Mouse (Mus musculus): ENCODE measurements at regions not wholly inside any gene's neighbourhood (a gene's known extent, or its start where the extent isn't known, plus 50 kb on each side); places are given as distances from the start of the nearest gene placed in this dataset.
"Not testable (repeated sequence)": the region's sequence is repeated elsewhere in the genome, so short reads cannot be mapped to it uniquely, and the experiment has no call there.

GRCm38 (mm10) chr12:3127336-3127735, 182.4 kb downstream of the Rab10 start:
- DNase-seq (ENCODE audit: low spot score); H3K4me3 ChIP-seq (ENCODE audit: low read depth, low read length); H3K9me3 ChIP-seq (ENCODE audit: control insufficient read depth, low read length); H3K9ac ChIP-seq (ENCODE audit: low read depth, low read length); ATAC-seq (replicated peaks; ENCODE audit: low FRiP score); H3K27ac ChIP-seq (ENCODE audit: low read depth, low read length); H3K36me3 ChIP-seq (ENCODE audit: control insufficient read depth, insufficient read depth, low read length); H3K4me1 ChIP-seq (replicated peaks; ENCODE audit: control insufficient read depth, insufficient read depth, low read length); H3K4me2 ChIP-seq; H3K27me3 ChIP-seq (replicated peaks; ENCODE audit: control insufficient read depth, insufficient read depth, low read length): not testable (repeated sequence)
- WGBS, result 74% methylated on average over 1 of the region's 1 CpGs

GRCm38 (mm10) chr12:3124036-3124435, 185.7 kb downstream of the Rab10 start:
- no peaks in the 10 kb centered on the region for H3K27me3 ChIP-seq (replicated peaks; ENCODE audit: control insufficient read depth, insufficient read depth, low read length)
- no peaks in the 10 kb centered on the region for H3K9me3 ChIP-seq (ENCODE audit: control insufficient read depth, low read length)
- no peaks in the 10 kb centered on the region for H3K36me3 ChIP-seq (ENCODE audit: control insufficient read depth, insufficient read depth, low read length)
- no peak overlapping the region for H3K27ac ChIP-seq (ENCODE audit: low read depth, low read length)
- no peak overlapping the region for H3K9ac ChIP-seq (ENCODE audit: low read depth, low read length)
- ATAC-seq (replicated peaks; ENCODE audit: low FRiP score) (no peak), DNase-seq (ENCODE audit: low spot score) (no peak)
- H3K4me2 ChIP-seq, result no peak overlapping the region
- no peak overlapping the region for H3K4me3 ChIP-seq (ENCODE audit: low read depth, low read length)
- 64% methylated on average over 1 of the region's 1 CpGs for WGBS
- H3K4me1 ChIP-seq (replicated peaks; ENCODE audit: control insufficient read depth, insufficient read depth, low read length), result no peaks in the 10 kb centered on the region

- not testable (repeated sequence) for ATAC-seq (replicated peaks; ENCODE audit: low FRiP score); H3K4me2 ChIP-seq; H3K27ac ChIP-seq (ENCODE audit: low read depth, low read length); H3K9ac ChIP-seq (ENCODE audit: low read depth, low read length); H3K9me3 ChIP-seq (ENCODE audit: control insufficient read depth, low read length); H3K27me3 ChIP-seq (replicated peaks; ENCODE audit: control insufficient read depth, insufficient read depth, low read length); DNase-seq (ENCODE audit: low spot score); H3K4me3 ChIP-seq (ENCODE audit: low read depth, low read length); H3K36me3 ChIP-seq (ENCODE audit: control insufficient read depth, insufficient read depth, low read length); H3K4me1 ChIP-seq (replicated peaks; ENCODE audit: control insufficient read depth, insufficient read depth, low read length)
- WGBS, result 60% methylated on average over 9 of the region's 11 CpGs
Observed at GRCm38 (mm10) chr12:3110589-3110988, 199.2 kb downstream of the Rab10 start.

GRCm38 (mm10) chr12:3109671-3110070, 200.1 kb downstream of the Rab10 start:
- 70% methylated on average over 5 of the region's 5 CpGs for WGBS
- ATAC-seq (replicated peaks; ENCODE audit: low FRiP score); H3K4me2 ChIP-seq; H3K4me1 ChIP-seq (replicated peaks; ENCODE audit: control insufficient read depth, insufficient read depth, low read length); H3K4me3 ChIP-seq (ENCODE audit: low read depth, low read length); H3K27me3 ChIP-seq (replicated peaks; ENCODE audit: control insufficient read depth, insufficient read depth, low read length); DNase-seq (ENCODE audit: low spot score); H3K36me3 ChIP-seq (ENCODE audit: control insufficient read depth, insufficient read depth, low read length); H3K27ac ChIP-seq (ENCODE audit: low read depth, low read length); H3K9ac ChIP-seq (ENCODE audit: low read depth, low read length); H3K9me3 ChIP-seq (ENCODE audit: control insufficient read depth, low read length): not testable (repeated sequence)

- H3K9ac ChIP-seq (ENCODE audit: low read depth, low read length); H3K27ac ChIP-seq (ENCODE audit: low read depth, low read length); ATAC-seq (replicated peaks; ENCODE audit: low FRiP score); H3K4me1 ChIP-seq (replicated peaks; ENCODE audit: control insufficient read depth, insufficient read depth, low read length); DNase-seq (ENCODE audit: low spot score); H3K9me3 ChIP-seq (ENCODE audit: control insufficient read depth, low read length); H3K27me3 ChIP-seq (replicated peaks; ENCODE audit: control insufficient read depth, insufficient read depth, low read length); H3K36me3 ChIP-seq (ENCODE audit: control insufficient read depth, insufficient read depth, low read length); H3K4me2 ChIP-seq; H3K4me3 ChIP-seq (ENCODE audit: low read depth, low read length): not testable (repeated sequence)
- WGBS, result 55% methylated on average over 5 of the region's 5 CpGs
Observed at GRCm38 (mm10) chr12:3101963-3102362, 207.8 kb downstream of the Rab10 start.

GRCm38 (mm10) chr12:3098175-3098574, 211.6 kb downstream of the Rab10 start:
- H3K27ac ChIP-seq (ENCODE audit: low read depth, low read length); H3K9ac ChIP-seq (ENCODE audit: low read depth, low read length); H3K4me2 ChIP-seq; H3K4me1 ChIP-seq (replicated peaks; ENCODE audit: control insufficient read depth, insufficient read depth, low read length); H3K4me3 ChIP-seq (ENCODE audit: low read depth, low read length); ATAC-seq (replicated peaks; ENCODE audit: low FRiP score); H3K36me3 ChIP-seq (ENCODE audit: control insufficient read depth, insufficient read depth, low read length); H3K27me3 ChIP-seq (replicated peaks; ENCODE audit: control insufficient read depth, insufficient read depth, low read length); DNase-seq (ENCODE audit: low spot score); H3K9me3 ChIP-seq (ENCODE audit: control insufficient read depth, low read length): not testable (repeated sequence)
- 31% methylated on average over 2 of the region's 2 CpGs for WGBS

DNA sequence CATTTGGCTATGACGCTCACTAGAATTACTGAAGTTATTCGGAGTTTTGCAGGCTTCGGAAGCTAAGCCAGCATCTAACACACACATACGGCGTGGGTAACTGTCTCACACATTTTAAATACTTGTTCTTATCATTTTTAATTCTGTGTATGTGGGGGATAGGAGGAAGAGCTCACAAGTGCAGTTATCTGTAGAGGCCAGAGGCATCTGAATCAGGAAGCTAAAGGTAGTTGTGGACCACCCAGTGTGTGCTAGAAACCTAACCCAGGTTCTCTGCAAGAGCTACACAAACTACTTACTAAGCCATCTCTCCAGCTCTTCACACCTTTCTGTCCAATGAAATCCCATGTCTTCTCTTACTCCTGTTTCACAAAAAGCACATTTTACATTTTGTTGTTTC, 215.3 kb downstream of the Rab10 start:
- Histone ChIP-seq H3K9ac (ENCODE audit: low read depth, low read length) (no peak overlapping the region), H3K27ac (ENCODE audit: low read depth, low read length) (no peak overlapping the region), H3K4me1 (replicated peaks; ENCODE audit: control insufficient read depth, insufficient read depth, low read length) (no peaks in the 10 kb centered on the region), H3K4me3 (ENCODE audit: low read depth, low read length) (no peak overlapping the region), H3K27me3 (replicated peaks; ENCODE audit: control insufficient read depth, insufficient read depth, low read length) (no peaks in the 10 kb centered on the region), H3K9me3 (ENCODE audit: control insufficient read depth, low read length) (no peaks in the 10 kb centered on the region), H3K4me2 (no peak overlapping the region), H3K36me3 (ENCODE audit: control insufficient read depth, insufficient read depth, low read length) (no peaks in the 10 kb centered on the region)
- 90% methylated on average over 5 of the region's 5 CpGs for WGBS
- no peak for DNase-seq (ENCODE audit: low spot score)
- no peak for ATAC-seq (replicated peaks; ENCODE audit: low FRiP score)

GRCm38 (mm10) chr12:3092974-3093373, 216.8 kb downstream of the Rab10 start:
- not testable (repeated sequence) for H3K9me3 ChIP-seq (ENCODE audit: control insufficient read depth, low read length); H3K4me1 ChIP-seq (replicated peaks; ENCODE audit: control insufficient read depth, insufficient read depth, low read length); ATAC-seq (replicated peaks; ENCODE audit: low FRiP score); H3K4me2 ChIP-seq; H3K9ac ChIP-seq (ENCODE audit: low read depth, low read length); H3K36me3 ChIP-seq (ENCODE audit: control insufficient read depth, insufficient read depth, low read length); H3K27me3 ChIP-seq (replicated peaks; ENCODE audit: control insufficient read depth, insufficient read depth, low read length); DNase-seq (ENCODE audit: low spot score); H3K4me3 ChIP-seq (ENCODE audit: low read depth, low read length); H3K27ac ChIP-seq (ENCODE audit: low read depth, low read length)
- WGBS, result 65% methylated on average over 2 of the region's 3 CpGs

DNA sequence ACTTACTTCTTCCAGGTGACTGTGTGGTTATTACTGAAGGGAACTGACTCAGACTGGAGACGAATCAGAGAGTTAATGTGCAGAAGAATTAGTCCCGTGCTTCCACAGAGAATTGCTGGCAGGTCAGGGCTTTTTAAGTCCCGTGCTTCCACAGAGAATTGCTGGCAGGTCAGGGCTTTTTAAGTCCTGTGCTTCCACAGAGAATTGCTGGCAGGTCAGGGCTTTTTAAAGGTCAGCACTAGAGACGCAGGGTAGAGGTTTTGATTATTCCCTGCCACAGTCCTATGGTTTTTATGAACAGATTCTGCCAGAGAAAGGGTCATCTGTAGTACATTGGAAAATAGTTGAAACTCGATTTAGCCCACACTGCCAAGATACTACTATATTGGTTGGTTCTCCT, 260.2 kb downstream of the Rab10 start:
- WGBS, result 61% methylated on average over 5 of the region's 5 CpGs
- not testable (repeated sequence) for H3K27me3 ChIP-seq (replicated peaks; ENCODE audit: control insufficient read depth, insufficient read depth, low read length); H3K9me3 ChIP-seq (ENCODE audit: control insufficient read depth, low read length); H3K27ac ChIP-seq (ENCODE audit: low read depth, low read length); ATAC-seq (replicated peaks; ENCODE audit: low FRiP score); H3K36me3 ChIP-seq (ENCODE audit: control insufficient read depth, insufficient read depth, low read length); H3K4me1 ChIP-seq (replicated peaks; ENCODE audit: control insufficient read depth, insufficient read depth, low read length); H3K4me3 ChIP-seq (ENCODE audit: low read depth, low read length); H3K9ac ChIP-seq (ENCODE audit: low read depth, low read length); DNase-seq (ENCODE audit: low spot score); H3K4me2 ChIP-seq

All from liver, embryonic 11.5 days (tissue).